Mouse (Mus musculus): ENCODE results near the gene Tsen2.

Tsen2 gene

DNA sequence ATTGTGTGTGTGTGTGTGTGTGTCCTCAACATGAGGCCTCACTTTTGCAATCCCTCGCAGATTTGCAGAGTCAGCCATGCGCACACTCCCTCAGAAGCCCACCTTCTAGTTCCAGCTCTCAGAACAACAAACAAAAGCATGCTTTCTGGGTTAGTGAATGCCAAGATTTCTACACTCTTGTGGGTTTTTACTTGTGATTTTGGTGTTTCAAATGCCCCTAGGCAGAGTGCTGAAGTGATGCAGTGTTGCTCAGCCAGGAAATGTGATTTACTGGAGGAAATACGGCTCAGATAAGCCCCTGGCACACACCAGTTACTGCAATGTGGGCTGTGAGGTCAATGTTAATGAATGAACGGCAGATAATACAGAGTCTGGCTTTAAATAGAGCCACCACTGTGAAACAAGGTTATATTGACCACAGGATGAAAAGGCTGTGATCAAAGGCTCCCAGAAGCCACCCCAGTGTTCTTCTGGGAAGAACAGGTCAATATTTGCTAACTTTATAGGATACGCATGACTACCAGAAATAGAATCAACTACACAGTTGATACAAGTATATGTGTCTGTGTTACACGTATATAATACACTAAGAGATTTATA, 2.7 kb upstream of the Tsen2 start:
- no peak for DNase-seq (ENCODE audit: low spot score in 2 of 2)

DNA sequence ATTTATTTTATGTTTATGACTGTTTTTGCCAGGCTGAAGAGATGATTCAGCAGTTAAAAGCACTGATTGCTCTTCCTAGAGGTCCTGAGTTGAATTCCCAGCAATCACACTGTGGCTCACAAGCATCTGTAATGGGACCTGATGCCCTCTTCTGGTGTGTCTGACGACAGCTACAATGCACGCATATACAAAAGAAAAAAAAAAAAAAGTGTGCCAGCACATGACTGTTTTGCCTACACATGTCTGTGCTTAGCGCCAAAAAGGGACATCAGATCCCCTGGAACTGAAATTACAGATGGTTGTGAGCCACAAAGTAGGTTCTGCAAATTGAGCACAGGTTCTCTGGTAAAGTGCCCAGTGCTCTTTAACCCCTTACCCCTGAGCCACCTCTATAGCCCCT, 2.1 kb upstream of the Tsen2 start:
- no peak for DNase-seq (ENCODE audit: low spot score in 2 of 2)

DNA sequence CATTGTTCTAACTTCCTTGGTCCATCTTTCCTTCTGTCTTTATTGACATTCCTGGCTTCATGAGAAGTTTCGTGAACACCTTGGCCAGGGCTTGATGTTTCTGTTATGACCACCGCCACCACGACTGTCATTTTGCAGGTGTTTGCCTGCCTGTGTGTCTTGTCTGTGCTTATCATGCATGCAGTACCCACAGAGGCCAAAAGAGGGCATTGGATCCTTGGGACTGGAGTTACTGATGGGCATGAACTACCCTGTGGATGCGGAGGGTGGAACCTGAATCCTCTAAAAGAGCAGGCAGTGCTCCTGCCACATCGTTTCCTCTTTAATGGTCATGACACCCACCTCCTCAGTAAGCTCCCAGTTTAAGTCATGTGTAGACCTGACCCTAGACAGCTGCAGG, 1.8 kb downstream of the Tsen2 start:
- DNase-seq (ENCODE audit: low spot score in 2 of 2): peak in 1 of 2 experiments; percentile 33

DNA sequence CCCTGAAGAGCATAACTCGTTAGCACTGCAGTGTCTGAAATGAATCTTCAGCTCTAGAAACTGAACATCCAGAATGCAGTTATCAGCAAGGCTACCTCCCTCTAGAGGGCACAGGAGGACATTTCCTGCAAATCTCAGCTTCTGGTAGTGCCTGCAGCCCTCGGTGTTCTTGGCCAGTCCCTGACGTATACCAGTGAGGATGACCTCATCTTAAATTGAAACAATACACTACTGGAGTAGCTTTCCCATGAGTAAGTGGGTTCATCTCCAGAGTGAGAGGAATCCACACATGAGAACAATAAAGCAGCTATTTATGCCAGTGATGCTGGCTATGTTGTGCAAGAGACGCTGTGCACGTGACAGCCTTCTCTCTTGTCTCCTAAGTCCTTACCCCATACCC, 11.0 kb downstream of the Tsen2 start:
- no peak for DNase-seq (ENCODE audit: low spot score in 2 of 2)

DNA sequence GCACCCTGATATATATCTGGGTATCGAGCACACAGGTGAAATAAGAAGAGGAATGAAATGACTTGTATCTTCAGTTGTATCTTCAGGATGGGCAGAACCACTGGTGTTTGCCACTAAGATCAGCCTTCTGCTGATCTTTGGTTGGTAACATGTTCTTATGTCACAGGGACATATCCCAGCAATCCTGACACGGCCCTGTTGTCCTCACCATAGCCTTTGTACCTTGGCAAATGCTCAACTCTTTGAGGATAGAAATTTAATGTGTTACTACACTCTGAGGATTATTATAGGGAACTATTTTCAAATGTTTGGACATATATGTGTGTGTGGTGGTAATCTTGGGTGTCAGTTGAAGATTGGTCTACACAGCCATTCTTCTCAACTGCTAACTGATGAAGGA, 13.7 kb downstream of the Tsen2 start:
- DNase-seq (ENCODE audit: low spot score in 2 of 2): no peak

DNA sequence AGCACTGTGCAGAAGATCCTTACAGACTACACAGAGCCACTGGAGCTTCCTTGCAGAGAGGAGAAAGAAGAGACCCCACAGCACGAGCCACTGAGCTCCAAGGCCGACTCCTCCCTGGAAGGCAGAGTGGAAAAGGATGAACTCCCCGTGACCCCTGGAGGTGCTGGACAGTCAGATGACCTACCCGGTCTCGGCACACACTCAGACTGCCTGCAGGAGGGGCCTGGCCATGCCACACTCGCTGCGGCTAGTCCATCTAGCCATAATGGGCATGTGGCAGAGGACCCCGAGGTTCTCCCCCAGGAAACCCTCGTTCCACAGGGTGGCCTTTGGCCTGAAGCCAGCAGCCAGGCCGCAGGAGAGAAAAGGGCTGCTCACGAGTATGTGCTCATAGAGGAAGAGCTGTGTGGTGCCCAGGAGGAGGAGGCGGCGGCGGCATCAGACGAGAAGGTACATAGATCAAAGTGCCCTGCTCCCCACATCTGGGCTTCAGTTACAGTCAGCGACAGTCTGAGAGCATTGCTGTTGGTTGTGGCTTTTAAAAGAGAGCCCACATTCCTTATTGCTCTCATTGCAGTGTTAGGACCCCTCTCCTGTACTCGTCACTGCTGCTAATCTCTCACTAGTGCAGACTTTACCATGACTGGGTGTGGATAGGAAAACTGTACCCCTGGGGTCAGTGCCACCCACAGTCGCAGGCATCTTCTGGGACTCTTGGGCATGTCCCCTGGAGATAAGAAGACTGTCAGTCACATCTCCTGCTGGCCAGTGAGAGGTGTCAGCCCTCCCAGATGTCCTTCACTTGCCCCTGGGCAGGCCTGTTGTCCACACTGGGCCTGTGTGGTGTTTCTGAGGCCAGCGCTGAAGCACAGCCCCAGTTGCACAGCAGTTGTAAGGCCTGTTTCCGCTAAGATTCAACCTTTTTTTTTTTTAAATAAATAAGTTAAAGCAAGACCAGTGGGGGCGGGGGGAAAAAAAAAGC, 15.5 kb downstream of the Tsen2 start:
- no peak for DNase-seq (ENCODE audit: low spot score in 2 of 2)

DNA sequence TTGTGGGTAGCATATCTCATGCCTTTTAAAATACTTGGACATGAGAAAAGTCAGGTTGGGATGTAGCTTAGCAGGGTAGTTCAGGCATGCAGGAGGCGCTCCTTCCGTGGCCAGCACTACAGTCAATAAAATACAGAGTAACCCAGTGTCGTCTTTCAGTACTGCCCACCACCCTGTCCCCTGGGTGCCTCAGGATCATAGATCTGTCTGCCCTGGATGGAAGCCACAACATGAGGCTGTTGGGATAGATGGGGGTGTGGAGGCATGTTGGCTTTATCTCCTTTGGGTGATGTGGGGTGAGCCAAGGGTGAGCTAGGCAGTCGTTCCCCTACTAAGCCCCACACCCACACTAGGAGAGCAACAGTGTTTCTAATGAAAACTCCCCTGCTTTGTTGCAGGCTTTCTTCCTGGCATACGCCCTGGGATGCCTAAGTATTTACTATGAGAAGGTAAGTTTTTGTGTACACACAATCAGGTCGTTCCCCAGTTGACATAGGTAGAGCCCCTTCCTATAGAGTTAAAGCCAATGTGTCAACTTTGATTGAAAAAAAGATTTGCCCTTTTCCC, 21.1 kb downstream of the Tsen2 start:
- no peak for DNase-seq (ENCODE audit: low spot score in 2 of 2)

DNA sequence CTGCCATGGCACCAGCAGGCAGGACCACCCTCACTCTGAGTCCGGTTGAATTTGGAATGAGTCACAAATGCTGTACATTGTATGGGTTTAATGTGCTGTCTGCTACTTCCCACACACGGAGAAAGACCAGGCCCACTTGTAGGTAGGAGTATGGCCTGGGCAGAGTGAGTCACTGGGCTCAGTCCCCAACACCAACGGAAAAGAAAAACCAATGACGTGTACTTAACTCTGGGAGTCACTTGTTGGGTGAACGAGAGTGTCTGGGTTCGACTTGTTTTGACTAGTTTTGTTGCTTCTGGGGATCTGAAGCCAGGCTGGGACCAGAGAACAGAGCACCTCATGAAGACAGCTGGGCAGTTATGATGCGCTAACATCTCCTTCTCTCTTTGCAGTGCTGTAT, 29.7 kb downstream of the Tsen2 start:
- DNase-seq (ENCODE audit: low spot score in 2 of 2): no peak

DNA sequence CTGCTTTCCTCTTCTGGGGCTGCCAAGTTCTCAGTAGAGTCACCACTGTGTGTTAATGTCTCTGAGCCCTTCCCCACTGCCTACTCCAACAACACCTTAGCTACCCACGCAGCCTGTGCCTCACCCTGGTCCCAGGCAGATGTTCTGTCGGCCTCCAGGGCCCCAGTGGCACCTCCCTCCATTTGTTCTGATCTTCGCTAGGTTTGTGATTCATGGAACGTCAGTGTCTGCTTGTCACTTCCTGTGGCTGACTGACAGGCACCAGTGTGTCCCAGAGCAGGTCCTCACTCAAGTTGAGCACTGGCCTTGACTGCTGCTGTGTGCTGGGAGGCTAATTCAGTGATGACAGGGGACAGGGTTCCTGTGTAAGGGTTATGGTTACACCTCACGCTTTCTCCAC, 32.9 kb downstream of the Tsen2 start:
- no peak for DNase-seq (ENCODE audit: low spot score in 2 of 2)

DNA sequence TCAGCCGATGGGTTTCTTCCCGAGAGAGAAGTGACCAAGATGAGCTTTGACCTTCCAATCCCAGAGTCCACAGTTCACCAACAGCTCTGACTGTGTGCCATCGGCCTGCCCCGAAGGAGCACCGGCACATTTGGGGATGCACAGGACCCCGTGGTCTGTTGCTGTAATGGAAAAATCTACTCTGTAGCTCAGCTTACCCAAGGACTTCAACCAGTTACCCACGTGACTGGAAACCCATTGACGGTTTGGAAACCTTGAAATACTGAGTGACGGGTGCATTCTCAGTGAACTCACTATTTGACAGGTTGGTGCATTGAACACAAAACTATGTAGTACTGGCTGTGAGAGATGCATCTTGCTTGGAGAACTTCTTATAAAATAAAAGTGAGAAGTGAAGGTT, 33.5 kb downstream of the Tsen2 start:
- DNase-seq (ENCODE audit: low spot score in 2 of 2): no peak

DNA sequence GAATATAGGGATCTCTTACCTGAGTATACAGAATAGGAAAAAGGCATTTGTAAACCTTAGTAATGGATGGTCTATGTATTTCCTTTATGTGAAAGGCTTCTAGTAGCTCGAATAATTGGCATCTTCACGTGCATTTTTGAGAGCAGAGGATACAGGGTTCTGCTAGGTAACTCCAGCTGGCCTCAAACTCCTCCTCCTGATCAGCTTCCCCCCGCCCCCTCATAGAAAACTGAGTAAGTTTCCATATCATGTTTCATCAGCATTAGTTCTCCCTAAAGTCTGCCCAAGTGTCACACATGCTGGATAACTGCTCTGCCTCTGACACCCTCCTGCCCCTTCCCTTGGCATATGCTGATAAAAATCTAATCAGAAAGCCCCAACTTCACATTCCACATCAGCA, 36.3 kb downstream of the Tsen2 start:
- DNase-seq (ENCODE audit: low spot score in 2 of 2): no peak

DNA sequence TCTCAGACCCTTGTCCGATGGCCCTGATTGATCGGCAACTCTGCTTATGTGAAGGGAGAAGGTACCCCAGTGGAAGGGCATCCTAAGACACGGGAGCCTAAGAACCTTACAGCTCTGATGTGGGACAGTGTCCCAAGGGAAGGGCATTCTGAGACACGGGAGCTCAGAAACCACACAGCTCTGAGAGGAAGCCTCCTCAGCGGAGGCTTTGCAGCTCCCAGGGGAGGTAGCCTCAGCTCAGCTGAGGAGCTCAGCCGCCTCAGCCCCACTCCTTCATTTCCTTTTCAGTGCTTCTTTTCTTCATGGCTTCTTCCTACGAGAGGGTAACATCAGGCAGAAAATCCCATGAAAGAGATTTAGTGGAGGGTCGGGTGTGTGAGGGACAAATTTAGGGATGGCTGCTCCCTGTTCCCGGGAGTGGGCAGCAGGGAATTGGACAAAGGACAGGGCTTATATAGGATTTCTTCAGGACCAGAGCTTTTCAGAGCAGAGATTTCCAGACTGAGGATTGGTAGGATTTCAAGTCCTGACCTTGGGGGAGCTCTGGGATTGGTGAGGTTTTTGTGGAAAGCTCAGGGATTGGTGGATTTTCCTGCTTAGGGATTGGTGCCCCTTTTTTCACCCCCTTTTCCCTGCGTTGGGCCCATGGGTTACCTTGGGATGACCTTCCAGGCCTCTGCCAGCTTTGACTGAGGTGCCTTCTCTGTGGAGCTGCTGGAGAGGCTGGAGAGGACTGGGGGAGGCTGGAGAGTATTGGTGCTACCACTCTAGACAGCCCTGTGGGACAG, 38.1 kb downstream of the Tsen2 start:
- no peak for DNase-seq (ENCODE audit: low spot score in 2 of 2)

DNA sequence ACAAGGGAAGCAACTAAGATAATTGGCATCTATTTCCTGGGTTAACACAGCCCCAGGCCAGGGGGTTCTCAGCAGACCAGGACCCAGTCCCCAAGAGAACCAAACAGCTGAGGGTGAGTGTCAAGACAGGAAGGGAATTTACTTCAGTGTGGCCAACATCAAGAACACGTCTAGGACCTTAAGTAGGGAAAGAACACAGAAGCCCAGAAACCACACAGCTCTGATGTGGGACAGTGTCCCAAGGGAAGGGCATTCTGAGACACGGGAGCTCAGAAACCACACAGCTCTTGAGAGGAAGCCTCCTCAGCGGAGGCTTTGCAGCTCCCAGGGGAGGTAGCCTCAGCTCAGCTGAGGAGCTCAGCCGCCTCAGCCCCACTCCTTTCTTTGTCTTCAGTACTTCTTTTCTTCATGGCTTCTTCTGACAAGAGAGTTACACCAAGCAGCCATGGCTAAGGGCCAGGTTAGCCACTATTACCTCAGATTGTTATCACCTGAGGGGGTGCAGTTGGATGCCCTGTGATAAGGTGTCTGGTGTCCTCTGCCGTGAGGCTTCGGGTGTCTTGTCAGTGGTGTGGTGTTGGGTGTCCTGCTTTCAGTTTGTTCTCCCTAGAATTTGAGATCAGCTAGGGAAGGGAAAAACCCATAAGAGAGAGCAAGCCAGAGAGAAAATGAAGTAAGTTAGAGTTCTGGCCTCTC, 39.1 kb downstream of the Tsen2 start:
- DNase-seq (ENCODE audit: low spot score in 2 of 2): no peak

DNA sequence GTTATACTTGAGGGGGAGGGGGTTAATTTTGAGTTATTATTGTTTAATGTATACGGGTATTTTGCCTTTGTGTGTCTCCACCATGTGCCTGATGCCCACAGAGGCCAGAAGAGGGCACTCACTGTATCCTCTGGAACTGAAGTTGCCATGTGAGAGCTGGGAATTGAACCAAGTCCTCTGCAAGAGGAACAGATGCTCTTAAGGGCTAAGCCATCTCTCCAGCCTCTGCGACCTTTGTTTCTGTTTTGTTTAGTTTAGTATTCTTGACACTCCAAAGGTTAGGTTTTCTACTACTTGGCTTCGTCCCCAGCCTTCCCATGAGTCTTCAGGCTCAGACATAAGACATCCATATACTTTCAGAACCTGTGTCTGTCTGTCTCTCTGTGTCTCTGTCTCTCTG, 39.7 kb downstream of the Tsen2 start:
- no peak for DNase-seq (ENCODE audit: low spot score in 2 of 2)

DNA sequence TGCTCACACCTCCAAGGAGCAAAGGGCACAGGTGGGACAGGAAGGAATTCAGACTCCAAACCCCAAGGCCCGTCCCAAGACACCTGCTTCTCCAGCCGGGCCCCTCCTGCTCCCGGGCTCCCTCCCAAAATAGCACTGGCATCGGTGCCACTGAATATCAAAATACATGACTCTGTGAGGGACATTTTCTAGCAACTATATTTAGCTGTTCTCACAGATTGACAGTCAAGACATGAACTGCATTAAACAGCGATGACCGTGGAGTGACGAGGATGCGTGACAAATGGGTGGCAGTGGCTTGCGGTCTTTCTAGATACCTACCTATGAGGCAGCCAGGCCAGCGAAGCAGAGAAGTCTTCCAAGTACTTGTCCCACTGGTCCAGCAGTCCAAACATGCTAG, 41.9 kb downstream of the Tsen2 start:
- DNase-seq (ENCODE audit: low spot score in 2 of 2): no peak

DNA sequence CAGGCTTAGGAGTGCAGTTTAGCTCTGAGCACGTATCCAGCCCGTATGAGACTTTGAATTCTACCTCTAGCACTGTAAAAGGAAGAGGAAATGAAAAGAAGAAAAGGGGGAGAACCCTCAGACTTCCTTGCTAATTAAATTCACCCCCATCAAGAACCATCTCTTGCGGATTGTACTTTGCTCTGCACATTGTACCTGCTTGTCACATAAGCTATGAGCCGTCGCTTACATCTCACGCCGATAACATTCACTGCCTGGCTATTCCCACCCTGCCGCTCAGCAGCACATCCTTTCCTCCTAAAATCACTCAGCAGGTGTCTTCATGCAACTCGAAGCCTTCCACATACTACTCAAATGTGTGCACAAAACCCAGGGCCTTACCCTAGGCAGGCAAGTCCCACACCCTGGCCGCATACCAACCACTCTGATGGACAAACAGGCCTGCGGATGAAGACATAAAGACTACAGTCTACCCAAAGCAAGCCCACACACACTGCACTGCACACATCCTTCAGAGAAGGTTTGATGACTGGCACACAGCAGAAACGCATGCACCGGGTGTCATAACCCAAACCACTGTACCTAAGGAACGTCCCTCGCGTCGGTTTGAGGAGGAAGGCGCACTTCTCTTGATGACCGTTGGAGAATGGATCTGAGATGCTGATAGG, 47.4 kb downstream of the Tsen2 start:
- DNase-seq (ENCODE audit: low spot score in 2 of 2): no peak

DNA sequence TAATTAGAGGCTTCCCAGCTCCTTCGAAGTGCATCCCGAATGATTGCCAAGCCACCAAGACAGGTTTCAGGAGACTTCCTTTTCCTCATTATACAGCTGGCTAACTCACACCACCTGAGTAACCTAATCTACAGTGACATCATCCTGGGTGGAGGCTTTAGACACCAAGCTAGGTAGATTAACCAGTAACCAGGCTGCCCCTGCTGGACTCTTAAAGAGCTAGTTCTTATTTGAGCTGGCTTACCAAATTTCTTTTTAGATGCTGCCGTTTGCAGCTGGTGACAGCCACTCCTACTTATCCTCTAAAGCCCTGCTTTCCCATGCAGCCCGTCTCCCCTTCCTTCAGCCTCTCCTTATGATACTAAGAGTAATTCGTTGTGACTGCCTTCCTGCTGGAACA, 48.0 kb downstream of the Tsen2 start, which contains the start of gene Mkrn2os:
Gene Mkrn2os, minus strand, starts transcription at position 119 of the 400 bp plus-strand sequence.
- no peak for DNase-seq (ENCODE audit: low spot score in 2 of 2)

DNA sequence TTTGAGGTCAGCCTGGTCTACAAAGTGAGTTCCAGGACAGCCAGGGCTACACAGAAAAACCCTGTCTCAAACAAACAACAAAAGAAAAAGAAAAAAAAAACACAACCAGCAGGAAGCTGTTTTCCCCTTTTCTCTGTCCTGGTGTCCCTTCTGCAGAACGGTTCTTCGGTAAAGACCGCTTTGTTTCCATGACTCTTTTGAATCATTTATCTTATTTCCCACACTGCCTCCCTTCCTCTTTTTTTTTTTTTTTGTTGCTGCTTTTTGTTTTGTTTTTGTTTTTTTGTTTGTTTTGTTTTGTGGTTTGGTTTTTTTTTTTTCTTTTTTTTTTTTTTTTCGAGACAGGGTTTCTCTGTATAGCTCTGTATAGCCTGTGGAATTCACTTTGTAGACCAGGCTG, 48.8 kb downstream of the Tsen2 start:
- DNase-seq (ENCODE audit: low spot score in 2 of 2): no peak

DNA sequence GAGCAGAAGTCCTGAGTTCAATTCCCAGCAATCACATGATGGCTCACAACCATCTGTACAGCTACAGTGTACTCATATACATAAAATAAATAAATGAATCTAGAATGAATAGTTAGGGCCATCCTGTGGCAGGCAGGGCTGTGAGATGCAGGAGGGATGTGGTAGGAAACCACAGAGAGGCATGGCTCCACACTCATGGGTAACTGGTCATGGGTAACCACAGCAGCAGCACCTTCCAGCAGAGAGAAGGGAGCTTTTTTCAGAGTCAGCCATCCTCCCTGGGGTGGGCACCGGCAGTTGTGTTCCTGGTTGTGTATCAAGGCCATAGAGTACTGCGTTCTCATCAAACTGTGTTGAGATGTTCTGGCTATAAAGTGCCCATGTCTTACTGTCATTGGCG, 50.0 kb downstream of the Tsen2 start:
- DNase-seq (ENCODE audit: low spot score in 2 of 2): peak; percentile 30 to 45

DNA sequence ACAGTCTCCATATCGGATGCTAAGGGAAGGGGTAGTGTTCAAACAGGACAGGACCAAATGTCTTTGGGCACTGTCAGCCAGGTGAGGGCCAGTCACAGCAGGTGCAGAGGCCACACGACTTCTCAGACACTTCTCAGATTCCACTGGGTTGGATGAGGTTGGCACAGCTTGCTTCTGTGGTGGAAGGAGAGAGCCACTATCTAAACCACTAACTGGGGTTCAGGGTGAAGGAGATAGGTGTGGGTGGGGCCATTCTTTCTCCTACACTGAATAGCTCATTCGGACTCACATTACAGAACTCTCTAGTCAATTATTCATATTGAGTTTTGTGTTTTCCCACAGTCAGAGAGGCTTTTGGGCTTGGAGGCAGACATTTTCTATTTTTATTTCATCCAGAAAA, 51.2 kb downstream of the Tsen2 start:
- no peak for DNase-seq (ENCODE audit: low spot score in 2 of 2)

DNA sequence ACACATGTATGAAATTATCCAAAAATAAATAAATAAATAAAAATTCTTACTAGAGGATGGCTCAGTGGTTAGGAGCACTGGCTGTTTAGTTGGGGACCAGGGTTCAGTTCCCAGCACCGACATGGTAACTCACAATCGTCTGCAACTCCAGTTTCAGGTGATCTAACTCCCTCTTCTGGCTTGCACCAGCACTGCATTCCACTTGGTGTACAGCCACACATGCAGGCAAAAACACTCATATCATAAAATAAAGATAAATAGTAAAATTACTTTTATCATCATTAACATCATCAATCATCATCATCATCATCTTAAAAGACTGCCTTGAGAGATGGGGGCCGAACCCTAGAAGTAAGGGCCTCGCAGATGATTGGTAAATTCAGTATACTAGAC, 56.9 kb downstream of the Tsen2 start:
- DNase-seq (ENCODE audit: low spot score in 2 of 2): no peak

Measured in spleen, postnatal 36 days (tissue).